Mouse (Mus musculus): Measurements from ENCODE around the gene Ubxn10. TPM values are rescaled to one million over a fixed set of nuclear protein-coding genes. Genes with fewer than 3 reads are reported as not detected.

The Ubxn10 gene
- polyA plus RNA-seq, 1 experiment from 2014 or later = 2.3 TPM

DNA sequence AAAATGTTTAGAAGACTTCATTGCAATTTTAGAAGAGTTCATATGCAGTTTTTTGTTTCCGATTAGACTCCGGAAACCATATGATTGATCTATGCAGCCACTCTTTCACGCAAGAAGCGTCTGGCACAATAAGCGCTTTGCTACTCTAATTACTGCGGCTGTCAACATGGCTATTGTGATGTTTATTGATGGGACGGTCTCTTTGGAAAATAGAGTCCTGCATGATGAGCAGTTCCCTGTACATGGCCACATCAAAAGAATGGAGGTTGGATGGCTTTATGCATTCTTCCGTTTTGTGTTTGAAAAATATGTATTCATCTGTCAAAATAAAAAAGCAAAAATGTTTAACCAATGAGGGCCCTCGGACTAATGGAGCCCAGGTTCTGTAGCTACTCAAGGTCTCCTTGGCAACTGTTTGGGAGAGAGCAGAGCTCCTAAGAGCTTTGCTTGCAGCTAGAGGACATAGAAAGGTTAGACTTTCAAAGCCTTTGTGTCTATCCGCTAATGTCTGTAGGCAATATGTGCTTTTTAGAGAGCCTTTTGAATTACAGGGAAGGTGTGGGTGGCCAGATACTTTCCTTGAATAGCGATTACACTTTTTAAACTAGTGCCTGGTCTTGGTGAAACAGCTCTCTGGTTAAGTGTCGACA lies 43.8 kb downstream of the Ubxn10 start:
- whole genome bisulfite sequencing = 62% methylated on average over 12 of the region's 12 CpGs
- no peak overlapping the region for H3K4me2 ChIP-seq (ENCODE audit: low read depth, severe bottlenecking)
- peaks cover 33% of the 10 kb centered on the region for H3K27me3 ChIP-seq (ENCODE audit: control insufficient read depth, insufficient read depth, low read length)
- no peaks in the 10 kb centered on the region for H3K9me3 ChIP-seq (ENCODE audit: control insufficient read depth, low read length)
- ATAC-seq (ENCODE audit: insufficient number of reproducible peaks, low FRiP score, low TSS enrichment, low read depth) (no peak), DNase-seq (ENCODE audit: low spot score) (no peak)
- no peak overlapping the region for H3K9ac ChIP-seq (ENCODE audit: low read length)
- no peaks in the 10 kb centered on the region for H3K36me3 ChIP-seq (ENCODE audit: control insufficient read depth, insufficient read depth, low read length)
- H3K27ac ChIP-seq (replicated peaks; ENCODE audit: low read depth, low read length) = no peak overlapping the region
- no peak overlapping the region for H3K4me3 ChIP-seq (ENCODE audit: low read depth, low read length)
- no peaks in the 10 kb centered on the region for H3K4me1 ChIP-seq (ENCODE audit: control insufficient read depth, insufficient read depth, low read length)

DNA sequence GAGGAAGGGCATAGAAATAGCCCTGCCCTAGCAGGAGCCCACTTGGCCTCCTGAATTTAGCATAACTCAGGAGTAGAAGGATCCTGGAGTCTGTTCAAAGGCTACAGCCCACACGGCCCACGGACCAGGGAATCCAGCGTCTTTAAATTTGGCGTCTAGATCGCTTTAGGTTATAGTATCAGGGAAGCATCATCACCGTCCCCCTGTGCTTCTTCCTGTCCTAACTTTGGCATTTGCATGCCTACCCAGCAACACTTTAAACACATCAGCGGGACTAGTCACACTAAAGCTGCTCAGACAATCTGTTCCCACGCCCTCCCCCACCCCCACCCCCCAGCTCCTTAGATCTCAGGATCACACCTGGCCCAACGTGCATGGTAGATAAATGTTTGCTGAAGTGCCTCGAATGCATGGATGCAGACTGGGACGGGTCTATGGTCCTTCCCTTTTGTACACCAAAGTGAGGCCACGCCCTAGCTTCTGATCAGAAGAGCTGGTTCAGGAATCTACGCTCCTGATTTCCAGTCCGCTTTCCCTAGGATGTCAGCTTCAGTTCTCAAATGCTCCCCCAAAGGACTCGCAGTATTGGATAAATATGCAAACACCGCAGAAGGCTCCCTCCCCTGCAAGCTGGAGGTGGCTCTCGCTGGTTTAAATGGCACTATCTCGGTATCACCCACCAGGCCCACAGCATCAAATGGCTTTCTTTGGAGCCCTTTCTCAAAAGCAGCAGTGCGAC lies 45.4 kb downstream of the Ubxn10 start:
- Histone ChIP-seq H3K4me1 (ENCODE audit: control insufficient read depth, insufficient read depth, low read length) (no peaks in the 10 kb centered on the region), H3K27me3 (ENCODE audit: control insufficient read depth, insufficient read depth, low read length) (peaks cover 33% of the 10 kb centered on the region), H3K27ac (replicated peaks; ENCODE audit: low read depth, low read length) (no peak overlapping the region), H3K4me2 (ENCODE audit: low read depth, severe bottlenecking) (no peak overlapping the region), H3K9ac (ENCODE audit: low read length) (no peak overlapping the region), H3K9me3 (ENCODE audit: control insufficient read depth, low read length) (no peaks in the 10 kb centered on the region), H3K36me3 (ENCODE audit: control insufficient read depth, insufficient read depth, low read length) (no peaks in the 10 kb centered on the region), H3K4me3 (ENCODE audit: low read depth, low read length) (no peak overlapping the region)
- no peak for ATAC-seq (ENCODE audit: insufficient number of reproducible peaks, low FRiP score, low TSS enrichment, low read depth)
- WGBS = 7% methylated on average over 19 of the region's 19 CpGs
- DNase-seq (ENCODE audit: low spot score) = no peak

DNA sequence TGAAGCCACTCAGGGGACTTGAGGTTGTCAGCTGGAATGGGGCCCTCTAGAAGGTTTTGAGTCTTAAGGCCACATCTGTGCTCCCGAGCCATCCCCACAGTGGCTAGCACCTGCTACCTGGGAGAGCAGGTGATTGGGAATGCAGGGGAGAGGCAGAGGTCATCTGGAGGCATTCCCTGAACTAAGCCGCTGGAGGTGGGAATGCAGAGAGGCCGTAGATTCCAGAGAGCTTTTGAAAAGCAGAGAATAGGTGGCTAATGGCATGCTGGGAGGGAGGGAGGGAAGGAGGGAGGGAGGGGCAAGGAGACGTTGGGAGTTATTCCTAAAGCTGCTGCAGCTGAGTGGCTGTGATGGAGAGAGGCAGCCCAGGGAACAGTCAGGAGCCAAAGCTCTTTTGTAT lies 46.4 kb downstream of the Ubxn10 start:
- Histone ChIP-seq H3K4me2 (ENCODE audit: low read depth, severe bottlenecking) (no peak overlapping the region), H3K36me3 (ENCODE audit: control insufficient read depth, insufficient read depth, low read length) (no peaks in the 10 kb centered on the region), H3K9ac (ENCODE audit: low read length) (no peak overlapping the region), H3K4me1 (ENCODE audit: control insufficient read depth, insufficient read depth, low read length) (no peaks in the 10 kb centered on the region), H3K27ac (replicated peaks; ENCODE audit: low read depth, low read length) (no peak overlapping the region), H3K9me3 (ENCODE audit: control insufficient read depth, low read length) (no peaks in the 10 kb centered on the region), H3K27me3 (ENCODE audit: control insufficient read depth, insufficient read depth, low read length) (peaks cover 33% of the 10 kb centered on the region), H3K4me3 (ENCODE audit: low read depth, low read length) (no peak overlapping the region)
- ATAC-seq (ENCODE audit: insufficient number of reproducible peaks, low FRiP score, low TSS enrichment, low read depth) (no peak), DNase-seq (ENCODE audit: low spot score) (no peak)
- 2% methylated on average over 4 of the region's 4 CpGs for WGBS

DNA sequence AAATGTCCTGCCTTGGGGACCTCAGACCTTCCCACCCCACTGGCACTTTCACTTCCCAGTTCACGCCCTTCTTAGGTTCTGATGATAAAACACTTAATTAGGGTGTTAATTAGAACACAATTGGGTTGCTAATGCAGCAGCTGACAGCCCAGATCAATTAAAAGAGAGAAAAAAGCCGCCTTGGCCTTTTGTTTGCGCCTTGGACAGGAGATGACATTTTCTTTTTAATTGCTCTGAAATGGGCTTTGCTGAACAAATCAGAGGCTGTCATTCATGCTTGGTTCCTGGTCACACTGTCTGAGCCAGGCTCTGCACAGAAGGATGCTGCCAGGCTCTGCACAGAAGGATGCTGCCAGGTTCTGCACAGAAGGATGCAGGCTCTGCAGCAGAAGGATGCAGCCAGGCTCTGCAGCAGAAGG lies 47.9 kb downstream of the Ubxn10 start:
- no peaks in the 10 kb centered on the region for H3K4me1 ChIP-seq (ENCODE audit: control insufficient read depth, insufficient read depth, low read length)
- no peaks in the 10 kb centered on the region for H3K9me3 ChIP-seq (ENCODE audit: control insufficient read depth, low read length)
- no peak overlapping the region for H3K9ac ChIP-seq (ENCODE audit: low read length)
- no peaks in the 10 kb centered on the region for H3K36me3 ChIP-seq (ENCODE audit: control insufficient read depth, insufficient read depth, low read length)
- ATAC-seq (ENCODE audit: insufficient number of reproducible peaks, low FRiP score, low TSS enrichment, low read depth) (no peak), DNase-seq (ENCODE audit: low spot score) (no peak)
- H3K27ac ChIP-seq (replicated peaks; ENCODE audit: low read depth, low read length) = no peak overlapping the region
- H3K4me3 ChIP-seq (ENCODE audit: low read depth, low read length) = no peak overlapping the region
- 9% methylated on average over 3 of the region's 3 CpGs for WGBS
- H3K4me2 ChIP-seq (ENCODE audit: low read depth, severe bottlenecking) = no peak overlapping the region
- peaks cover 33% of the 10 kb centered on the region for H3K27me3 ChIP-seq (ENCODE audit: control insufficient read depth, insufficient read depth, low read length)

DNA sequence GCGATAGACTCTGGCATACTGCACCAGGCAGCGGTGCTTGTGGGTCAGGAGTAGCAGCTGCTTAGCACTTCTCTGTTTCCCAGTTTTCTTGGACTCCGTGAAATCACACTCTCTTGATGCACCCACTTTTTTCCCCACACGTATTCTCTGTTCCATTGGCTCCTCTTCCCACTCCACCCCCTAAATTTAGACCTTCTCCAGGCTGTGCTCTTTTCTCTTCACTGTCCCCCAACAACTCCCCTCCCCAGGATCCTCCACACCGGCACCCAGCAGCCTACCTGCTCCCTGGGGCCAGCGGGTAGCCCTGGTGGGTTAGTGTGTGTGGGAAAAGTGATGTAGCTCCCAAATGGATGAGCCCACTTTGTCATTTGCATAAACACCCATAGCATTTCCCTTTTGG lies 51.2 kb downstream of the Ubxn10 start:
- WGBS = 76% methylated on average over 6 of the region's 6 CpGs
- DNase-seq (ENCODE audit: low spot score) (no peak), ATAC-seq (ENCODE audit: insufficient number of reproducible peaks, low FRiP score, low TSS enrichment, low read depth) (no peak)
- H3K9ac ChIP-seq (ENCODE audit: low read length) = no peak overlapping the region
- H3K4me1 ChIP-seq (ENCODE audit: control insufficient read depth, insufficient read depth, low read length) = no peaks in the 10 kb centered on the region
- H3K36me3 ChIP-seq (ENCODE audit: control insufficient read depth, insufficient read depth, low read length) = no peaks in the 10 kb centered on the region
- H3K4me3 ChIP-seq (ENCODE audit: low read depth, low read length) = no peak overlapping the region
- no peaks in the 10 kb centered on the region for H3K9me3 ChIP-seq (ENCODE audit: control insufficient read depth, low read length)
- H3K4me2 ChIP-seq (ENCODE audit: low read depth, severe bottlenecking) = no peak overlapping the region
- H3K27ac ChIP-seq (replicated peaks; ENCODE audit: low read depth, low read length) = no peak overlapping the region
- H3K27me3 ChIP-seq (ENCODE audit: control insufficient read depth, insufficient read depth, low read length) = peaks cover 17% of the 10 kb centered on the region

DNA sequence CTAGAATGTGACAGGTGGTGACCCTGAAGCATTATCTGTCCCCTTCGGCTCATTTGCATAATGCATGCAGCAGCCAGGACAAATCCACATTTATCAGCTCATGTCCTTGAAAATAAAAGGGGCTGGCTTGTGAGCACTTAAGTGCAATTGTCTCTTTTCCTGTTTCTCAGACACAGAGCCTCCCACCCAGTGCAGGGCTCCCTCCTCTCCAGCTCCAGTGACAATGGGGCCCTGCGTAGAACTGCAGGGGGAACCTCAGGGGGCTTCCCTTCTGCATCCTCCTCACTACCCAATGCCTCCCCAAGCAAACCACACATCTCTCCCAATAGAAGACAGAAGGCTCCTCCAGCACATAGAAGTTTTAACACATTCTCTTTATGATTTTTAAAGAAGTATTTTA lies 54.2 kb downstream of the Ubxn10 start:
- ATAC-seq (ENCODE audit: insufficient number of reproducible peaks, low FRiP score, low TSS enrichment, low read depth) = no peak
- Histone ChIP-seq H3K4me3 (ENCODE audit: low read depth, low read length) (no peak overlapping the region), H3K9ac (ENCODE audit: low read length) (no peak overlapping the region), H3K4me2 (ENCODE audit: low read depth, severe bottlenecking) (no peak overlapping the region), H3K9me3 (ENCODE audit: control insufficient read depth, low read length) (no peaks in the 10 kb centered on the region), H3K36me3 (ENCODE audit: control insufficient read depth, insufficient read depth, low read length) (no peaks in the 10 kb centered on the region), H3K4me1 (ENCODE audit: control insufficient read depth, insufficient read depth, low read length) (no peaks in the 10 kb centered on the region), H3K27ac (replicated peaks; ENCODE audit: low read depth, low read length) (no peak overlapping the region), H3K27me3 (ENCODE audit: control insufficient read depth, insufficient read depth, low read length) (no peaks in the 10 kb centered on the region)
- WGBS = 81% methylated on average over 2 of the region's 2 CpGs
- DNase-seq (ENCODE audit: low spot score) = no peak

DNA sequence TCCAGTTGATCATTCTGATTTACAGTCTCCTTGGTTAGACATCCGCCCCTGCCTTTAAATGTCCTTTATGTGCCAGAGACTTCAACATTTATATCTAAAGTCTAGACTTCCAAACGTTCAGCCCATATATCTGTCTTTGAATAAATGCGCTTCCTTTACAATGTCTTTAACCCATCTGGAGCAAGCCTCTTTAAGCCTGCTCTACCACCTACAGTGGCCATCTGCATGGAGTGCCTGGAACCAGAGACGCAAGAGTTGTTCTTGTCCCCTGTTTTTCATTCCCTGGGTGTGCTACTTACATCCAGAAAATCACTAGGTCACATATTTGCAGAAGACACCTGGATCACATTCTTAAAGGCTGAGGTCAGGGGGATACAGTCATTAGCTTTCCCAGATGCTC lies 56.8 kb downstream of the Ubxn10 start:
- H3K27ac ChIP-seq (replicated peaks; ENCODE audit: low read depth, low read length) = no peak overlapping the region
- no peaks in the 10 kb centered on the region for H3K9me3 ChIP-seq (ENCODE audit: control insufficient read depth, low read length)
- no peak overlapping the region for H3K4me2 ChIP-seq (ENCODE audit: low read depth, severe bottlenecking)
- no peak overlapping the region for H3K9ac ChIP-seq (ENCODE audit: low read length)
- ATAC-seq (ENCODE audit: insufficient number of reproducible peaks, low FRiP score, low TSS enrichment, low read depth) (no peak), DNase-seq (ENCODE audit: low spot score) (no peak)
- H3K4me1 ChIP-seq (ENCODE audit: control insufficient read depth, insufficient read depth, low read length) = no peaks in the 10 kb centered on the region
- 0 out of 2 replicates have a peak, but pooled peaks cover 2% of the 10 kb centered on the region for H3K27me3 ChIP-seq (ENCODE audit: control insufficient read depth, insufficient read depth, low read length)
- H3K36me3 ChIP-seq (ENCODE audit: control insufficient read depth, insufficient read depth, low read length) = no peaks in the 10 kb centered on the region
- H3K4me3 ChIP-seq (ENCODE audit: low read depth, low read length) = no peak overlapping the region
- 78% methylated on average over 4 of the region's 4 CpGs for WGBS

DNA sequence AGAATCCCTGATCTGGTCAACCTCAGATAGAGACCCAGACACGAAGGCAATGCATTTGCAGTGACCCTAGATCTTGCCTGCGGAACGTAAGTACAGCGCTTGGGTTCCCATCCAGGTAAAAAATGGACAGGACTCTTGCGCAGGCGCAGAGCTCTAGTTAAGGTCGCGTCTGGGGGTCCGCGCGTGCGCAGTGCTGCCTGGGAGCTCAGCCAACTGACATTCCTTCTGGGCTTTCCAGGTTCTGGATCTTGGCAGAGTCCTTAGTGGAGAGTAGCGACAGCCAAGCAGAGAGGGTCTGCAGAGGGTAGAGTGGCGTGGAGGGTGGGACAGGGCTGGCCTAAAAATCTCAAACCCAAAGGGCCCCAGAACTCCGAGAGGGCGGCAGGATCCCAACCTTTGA lies 59.4 kb downstream of the Ubxn10 start:
- no peak for ATAC-seq (ENCODE audit: insufficient number of reproducible peaks, low FRiP score, low TSS enrichment, low read depth)
- no peak overlapping the region for H3K4me2 ChIP-seq (ENCODE audit: low read depth, severe bottlenecking)
- H3K27ac ChIP-seq (replicated peaks; ENCODE audit: low read depth, low read length) = no peak overlapping the region
- whole genome bisulfite sequencing = 28% methylated on average over 16 of the region's 16 CpGs
- DNase-seq (ENCODE audit: low spot score) = peak; percentile 41
- 0 out of 2 replicates have a peak, but pooled peaks cover 2% of the 10 kb centered on the region for H3K27me3 ChIP-seq (ENCODE audit: control insufficient read depth, insufficient read depth, low read length)
- H3K4me1 ChIP-seq (ENCODE audit: control insufficient read depth, insufficient read depth, low read length) = no peaks in the 10 kb centered on the region
- no peaks in the 10 kb centered on the region for H3K9me3 ChIP-seq (ENCODE audit: control insufficient read depth, low read length)
- no peak overlapping the region for H3K4me3 ChIP-seq (ENCODE audit: low read depth, low read length)
- H3K36me3 ChIP-seq (ENCODE audit: control insufficient read depth, insufficient read depth, low read length) = no peaks in the 10 kb centered on the region
- no peak overlapping the region for H3K9ac ChIP-seq (ENCODE audit: low read length)

Data from limb, embryonic 11.5 days (tissue).